Mouse (Mus musculus): Measurements from ENCODE around the gene Trpc1. TPM values are rescaled to one million over a fixed set of nuclear protein-coding genes. Genes with fewer than 3 reads are reported as not detected.

Gene Trpc1
- total RNA-seq, 1 experiment, result 2.5 TPM

GRCm38 (mm10) chr9:95763218-95763617, 13.0 kb upstream of the Trpc1 start:
- Histone ChIP-seq H3K9ac (ENCODE audit: insufficient read depth, low read depth, low read length, poor library complexity, severe bottlenecking) (no peak overlapping the region), H3K36me3 (ENCODE audit: control insufficient read depth, insufficient read depth, low read length, poor library complexity, severe bottlenecking) (no peaks in the 10 kb centered on the region), H3K27ac (ENCODE audit: insufficient read depth, low read depth, low read length, poor library complexity, severe bottlenecking) (no peak overlapping the region), H3K9me3 (ENCODE audit: control insufficient read depth, insufficient read depth, low read depth, low read length) (no peaks in the 10 kb centered on the region), H3K4me3 (ENCODE audit: insufficient read depth in 1 of 2, low read depth in 1 of 2, low read length in 2 of 2, poor library complexity in 1 of 2, severe bottlenecking in 1 of 2) (no peak overlapping the region), H3K4me1 (ENCODE audit: control insufficient read depth in 2 of 2, insufficient read depth in 2 of 2, low read length in 2 of 2, poor library complexity in 1 of 2) (peaks cover 0 to 1% of the 10 kb centered on the region in 2 experiments; a peak in 1 of 4 replicates)
- DNase-seq (ENCODE audit: low read depth, low spot score), result no peak
- in situ Hi-C loops (cut with MboI; ENCODE audit: low sequenced_read_pairs in 2 of 2, unreplicated experiment in 2 of 2), result no loop called here
- TF ChIP-seq MAFK (IDR thresholded peaks at IDR 0.05; ENCODE audit: insufficient read depth, low read depth, low read length) (no peak), CHD2 (IDR thresholded peaks at IDR 0.05; ENCODE audit: low read depth, low read length) (no peak), HCFC1 (IDR thresholded peaks at IDR 0.05; ENCODE audit: borderline replicate concordance, insufficient read depth, low read length) (no peak), ZC3H11A (IDR thresholded peaks at IDR 0.05; ENCODE audit: borderline replicate concordance, low read depth, low read length) (no peak), ZNF384 (IDR thresholded peaks at IDR 0.05; ENCODE audit: low read depth, low read length) (no peak)

DNA sequence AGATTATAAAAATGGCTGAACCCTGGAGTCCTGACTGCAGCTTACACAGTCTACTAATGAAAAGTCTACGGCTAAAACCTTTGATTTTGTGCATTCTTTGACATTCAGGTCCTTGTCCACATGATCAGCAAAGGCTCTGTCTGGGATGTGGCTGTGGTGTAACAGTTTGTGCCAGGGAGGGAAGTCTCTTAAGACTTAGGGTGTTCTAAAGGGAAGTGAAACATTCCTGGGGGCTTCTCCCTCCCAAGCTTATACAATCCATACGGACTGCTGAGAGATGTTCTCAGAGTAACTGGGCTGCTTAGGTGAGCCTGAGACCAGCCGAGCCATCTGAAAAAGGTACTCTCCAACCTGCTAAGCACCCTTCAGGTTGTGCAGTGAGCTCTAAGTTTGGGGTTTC, 12.1 kb upstream of the Trpc1 start:
- no peak overlapping the region for H3K27ac ChIP-seq (ENCODE audit: insufficient read depth, low read depth, low read length, poor library complexity, severe bottlenecking)
- no peak for DNase-seq (ENCODE audit: low read depth, low spot score)
- H3K36me3 ChIP-seq (ENCODE audit: control insufficient read depth, insufficient read depth, low read length, poor library complexity, severe bottlenecking), result no peaks in the 10 kb centered on the region
- H3K4me1 ChIP-seq (ENCODE audit: control insufficient read depth in 2 of 2, insufficient read depth in 2 of 2, low read length in 2 of 2, poor library complexity in 1 of 2), result peaks cover 0 to 1% of the 10 kb centered on the region in 2 experiments; a peak in 1 of 4 replicates
- in situ Hi-C loops (cut with MboI; ENCODE audit: low sequenced_read_pairs in 2 of 2, unreplicated experiment in 2 of 2), result no loop called here
- H3K9ac ChIP-seq (ENCODE audit: insufficient read depth, low read depth, low read length, poor library complexity, severe bottlenecking), result no peak overlapping the region
- H3K9me3 ChIP-seq (ENCODE audit: control insufficient read depth, insufficient read depth, low read depth, low read length), result no peaks in the 10 kb centered on the region
- TF ChIP-seq ZNF384 (IDR thresholded peaks at IDR 0.05; ENCODE audit: low read depth, low read length) (no peak), HCFC1 (IDR thresholded peaks at IDR 0.05; ENCODE audit: borderline replicate concordance, insufficient read depth, low read length) (no peak), CHD2 (IDR thresholded peaks at IDR 0.05; ENCODE audit: low read depth, low read length) (no peak), MAFK (IDR thresholded peaks at IDR 0.05; ENCODE audit: insufficient read depth, low read depth, low read length) (no peak), ZC3H11A (IDR thresholded peaks at IDR 0.05; ENCODE audit: borderline replicate concordance, low read depth, low read length) (no peak)
- H3K4me3 ChIP-seq (ENCODE audit: insufficient read depth in 1 of 2, low read depth in 1 of 2, low read length in 2 of 2, poor library complexity in 1 of 2, severe bottlenecking in 1 of 2), result no peak overlapping the region

DNA sequence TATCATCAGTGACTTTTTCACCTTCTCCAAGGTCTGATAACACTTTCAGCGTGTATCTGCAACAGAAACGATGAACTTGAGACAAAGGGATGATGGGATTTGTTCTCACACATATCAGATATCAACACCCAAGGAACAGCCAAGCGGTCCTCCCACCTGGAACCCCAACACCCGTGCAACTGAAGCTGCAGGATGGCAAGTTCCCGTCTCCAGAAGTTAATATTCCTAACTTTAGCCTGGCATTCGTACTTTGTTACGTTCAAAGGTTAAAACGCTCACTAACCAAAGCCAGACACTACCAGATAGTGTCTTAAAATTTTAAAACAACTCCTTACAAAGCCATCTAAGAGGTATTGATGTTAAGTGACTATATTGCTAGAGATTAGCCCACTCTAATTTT, 11.2 kb upstream of the Trpc1 start:
- H3K4me1 ChIP-seq (ENCODE audit: control insufficient read depth in 2 of 2, insufficient read depth in 2 of 2, low read length in 2 of 2, poor library complexity in 1 of 2), result peaks cover 0 to 1% of the 10 kb centered on the region in 2 experiments; a peak in 1 of 4 replicates
- no peak overlapping the region for H3K27ac ChIP-seq (ENCODE audit: insufficient read depth, low read depth, low read length, poor library complexity, severe bottlenecking)
- no peak overlapping the region for H3K4me3 ChIP-seq (ENCODE audit: insufficient read depth in 1 of 2, low read depth in 1 of 2, low read length in 2 of 2, poor library complexity in 1 of 2, severe bottlenecking in 1 of 2)
- no peak overlapping the region for H3K9ac ChIP-seq (ENCODE audit: insufficient read depth, low read depth, low read length, poor library complexity, severe bottlenecking)
- TF ChIP-seq MAFK (IDR thresholded peaks at IDR 0.05; ENCODE audit: insufficient read depth, low read depth, low read length) (no peak), HCFC1 (IDR thresholded peaks at IDR 0.05; ENCODE audit: borderline replicate concordance, insufficient read depth, low read length) (no peak), ZC3H11A (IDR thresholded peaks at IDR 0.05; ENCODE audit: borderline replicate concordance, low read depth, low read length) (no peak), ZNF384 (IDR thresholded peaks at IDR 0.05; ENCODE audit: low read depth, low read length) (no peak), CHD2 (IDR thresholded peaks at IDR 0.05; ENCODE audit: low read depth, low read length) (no peak)
- no peaks in the 10 kb centered on the region for H3K36me3 ChIP-seq (ENCODE audit: control insufficient read depth, insufficient read depth, low read length, poor library complexity, severe bottlenecking)
- no peaks in the 10 kb centered on the region for H3K9me3 ChIP-seq (ENCODE audit: control insufficient read depth, insufficient read depth, low read depth, low read length)
- in situ Hi-C loops (cut with MboI; ENCODE audit: low sequenced_read_pairs in 2 of 2, unreplicated experiment in 2 of 2), result no loop called here
- DNase-seq (ENCODE audit: low read depth, low spot score), result no peak

- DNase-seq (ENCODE audit: low read depth, low spot score), result no peak
- H3K27ac ChIP-seq (ENCODE audit: insufficient read depth, low read depth, low read length, poor library complexity, severe bottlenecking), result no peak overlapping the region
- no peaks in the 10 kb centered on the region for H3K9me3 ChIP-seq (ENCODE audit: control insufficient read depth, insufficient read depth, low read depth, low read length)
- in situ Hi-C loops (cut with MboI; ENCODE audit: low sequenced_read_pairs in 2 of 2, unreplicated experiment in 2 of 2), result no loop called here
- H3K4me1 ChIP-seq (ENCODE audit: control insufficient read depth in 2 of 2, insufficient read depth in 2 of 2, low read length in 2 of 2, poor library complexity in 1 of 2), result no peaks in the 10 kb centered on the region
- H3K9ac ChIP-seq (ENCODE audit: insufficient read depth, low read depth, low read length, poor library complexity, severe bottlenecking), result no peak overlapping the region
- no peaks in the 10 kb centered on the region for H3K36me3 ChIP-seq (ENCODE audit: control insufficient read depth, insufficient read depth, low read length, poor library complexity, severe bottlenecking)
- peak overlapping the region in 1 of 2 experiments; percentile 53; a peak in 2 of 4 replicates for H3K4me3 ChIP-seq (ENCODE audit: insufficient read depth in 1 of 2, low read depth in 1 of 2, low read length in 2 of 2, poor library complexity in 1 of 2, severe bottlenecking in 1 of 2)
- TF ChIP-seq CHD2 (IDR thresholded peaks at IDR 0.05; ENCODE audit: low read depth, low read length) (no peak), ZNF384 (IDR thresholded peaks at IDR 0.05; ENCODE audit: low read depth, low read length) (no peak), ZC3H11A (IDR thresholded peaks at IDR 0.05; ENCODE audit: borderline replicate concordance, low read depth, low read length) (no peak)
Observed at GRCm38 (mm10) chr9:95750746-95751145, 571 bp upstream of the Trpc1 start.

DNA sequence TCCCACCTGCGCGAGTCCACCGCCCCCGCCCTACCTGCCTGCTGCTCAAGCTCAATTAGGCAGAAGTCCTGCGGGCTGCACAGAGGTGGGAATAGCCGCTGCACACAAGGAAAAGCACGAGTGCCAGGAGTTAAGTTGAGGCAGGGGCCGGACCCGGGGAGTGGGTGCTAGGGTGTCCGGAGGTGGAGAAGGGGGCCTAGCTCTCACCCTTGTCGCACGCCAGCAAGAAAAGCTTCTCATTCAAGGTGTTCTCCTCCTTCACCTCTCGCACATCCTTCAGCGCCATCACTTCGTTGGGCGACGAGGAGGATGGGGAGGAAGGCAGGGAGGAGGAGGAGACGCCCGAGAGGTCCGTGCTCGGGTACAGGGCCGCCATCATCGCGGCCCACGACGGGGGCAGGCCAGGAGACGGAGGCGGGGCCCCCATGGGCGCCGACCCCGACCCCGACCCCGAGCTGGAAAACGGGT, 680 bp downstream of the Trpc1 start:
- in situ Hi-C loops (cut with MboI; ENCODE audit: low sequenced_read_pairs in 2 of 2, unreplicated experiment in 2 of 2), result no loop called here
- peak overlapping the region; percentile 85 for H3K4me3 ChIP-seq (ENCODE audit: insufficient read depth in 1 of 2, low read depth in 1 of 2, low read length in 2 of 2, poor library complexity in 1 of 2, severe bottlenecking in 1 of 2)
- DNase-seq (ENCODE audit: low read depth, low spot score), result peak; percentile 12
- TF ChIP-seq MAFK (IDR thresholded peaks at IDR 0.05; ENCODE audit: insufficient read depth, low read depth, low read length) (no peak), ZNF384 (IDR thresholded peaks at IDR 0.05; ENCODE audit: low read depth, low read length) (no peak)
- H3K27ac ChIP-seq (ENCODE audit: insufficient read depth, low read depth, low read length, poor library complexity, severe bottlenecking), result no peak overlapping the region
- peak overlapping the region; percentile 71 for H3K9ac ChIP-seq (ENCODE audit: insufficient read depth, low read depth, low read length, poor library complexity, severe bottlenecking)
- no peaks in the 10 kb centered on the region for H3K4me1 ChIP-seq (ENCODE audit: control insufficient read depth in 2 of 2, insufficient read depth in 2 of 2, low read length in 2 of 2, poor library complexity in 1 of 2)
- no peaks in the 10 kb centered on the region for H3K36me3 ChIP-seq (ENCODE audit: control insufficient read depth, insufficient read depth, low read length, poor library complexity, severe bottlenecking)
- H3K9me3 ChIP-seq (ENCODE audit: control insufficient read depth, insufficient read depth, low read depth, low read length), result no peaks in the 10 kb centered on the region

All from ES-E14 (cell line).